Mouse (Mus musculus) testis, adult 2 months (tissue): ENCODE data around the gene Clec3a. TPM values are rescaled to one million over a fixed set of nuclear protein-coding genes. Genes with fewer than 3 reads are reported as not detected.

Experiments
- H3K27ac ChIP-seq: fragments of 200-500 bp; 2 replicates; pipeline ENCODE4 v1.5.1; 2012; ENCODE audit warnings: low read depth, low read length; ENCODE audit not compliant: control insufficient read depth, insufficient read depth
- H3K27me3 ChIP-seq: fragments of 200-500 bp; 2 replicates; pipeline ENCODE4 v1.6.1; 2012; ENCODE audit warnings: mild to moderate bottlenecking, low read length, moderate library complexity; ENCODE audit not compliant: control insufficient read depth, insufficient read depth
- H3K36me3 ChIP-seq: fragments of 200-500 bp; 2 replicates; pipeline ENCODE4 v1.6.1; 2012; ENCODE audit warnings: mild to moderate bottlenecking, low read length; ENCODE audit not compliant: control insufficient read depth, insufficient read depth
- H3K4me1 ChIP-seq: fragments of 200-500 bp; 2 replicates; pipeline ENCODE4 v1.6.1; 2012; ENCODE audit warnings: low read length; ENCODE audit not compliant: control insufficient read depth, insufficient read depth
- H3K4me3 ChIP-seq: fragments of 200-500 bp; 2 replicates; pipeline ENCODE4 v1.5.1; 2012; ENCODE audit warnings: low read depth, mild to moderate bottlenecking, low read length, moderate library complexity, mixed read lengths; ENCODE audit not compliant: control insufficient read depth
- CTCF ChIP-seq: fragments of 200-500 bp; IDR thresholded peaks from 2 replicates; pipeline ENCODE4 v1.5.1; 2012; ENCODE audit warnings: low read depth, mild to moderate bottlenecking, inconsistent platforms, low read length, moderate library complexity; ENCODE audit not compliant: control insufficient read depth, insufficient read depth, insufficient replicate concordance
- POLR2A ChIP-seq: fragments of 200-500 bp; IDR thresholded peaks from 2 replicates; pipeline ENCODE4 v1.6.1; 2012; ENCODE audit warnings: low read depth, mild to moderate bottlenecking, inconsistent platforms, low read length, moderate library complexity; ENCODE audit not compliant: control insufficient read depth
- polyA plus RNA-seq: library from polyadenylated mRNA; depleted of rRNA; stranded (reverse); fragments of >200 nt; gene quantifications from 2 replicates; pipeline ENCODE4 v1.2.3, GENCODE M21; 2012

Gene Clec3a
- polyA plus RNA-seq, 1 experiment: not detected

GRCm38 (mm10) chr8:114440205-114440589 lies 22.3 kb downstream of the Clec3a start:
- TF ChIP-seq CTCF: no peak; the same call in 1 of the 2 replicates
- no peaks in the 10 kb centered on the region for H3K27me3 ChIP-seq
- H3K4me3 ChIP-seq: peak overlapping the region; percentile 94
- H3K4me1 ChIP-seq: peaks cover 11% of the 10 kb centered on the region
- no peaks in the 10 kb centered on the region for H3K36me3 ChIP-seq
- no peak overlapping the region for H3K27ac ChIP-seq

GRCm38 (mm10) chr8:114441616-114442015 lies 23.7 kb downstream of the Clec3a start:
- no peaks in the 10 kb centered on the region for H3K36me3 ChIP-seq
- H3K4me1 ChIP-seq: peaks cover 5% of the 10 kb centered on the region
- H3K27me3 ChIP-seq: no peaks in the 10 kb centered on the region
- H3K4me3 ChIP-seq: no peak overlapping the region
- no peak overlapping the region for H3K27ac ChIP-seq
- TF ChIP-seq POLR2A: no peak
- TF ChIP-seq CTCF: peak; percentile 25

DNA sequence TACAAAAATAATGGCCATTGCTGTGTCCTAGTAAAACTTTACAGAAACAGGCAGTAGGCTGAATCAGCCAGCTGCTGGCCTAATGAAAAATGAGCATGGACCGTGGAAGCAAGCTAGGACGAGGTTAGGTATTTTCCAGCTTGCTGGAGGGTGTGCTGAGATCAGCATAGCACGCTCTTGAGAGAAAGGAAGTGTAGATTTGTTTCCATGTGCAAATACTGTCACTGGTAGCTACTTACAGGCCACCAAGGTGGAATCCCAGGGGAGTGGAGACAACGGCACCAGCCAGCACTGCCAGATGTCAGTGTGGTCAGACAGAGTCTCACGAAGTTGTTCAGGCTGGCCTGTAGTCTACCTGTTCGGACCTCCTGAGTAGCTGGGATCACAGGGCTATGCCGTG lies 29.0 kb downstream of the Clec3a start:
- TF ChIP-seq POLR2A (no peak), CTCF (no peak)

DNA sequence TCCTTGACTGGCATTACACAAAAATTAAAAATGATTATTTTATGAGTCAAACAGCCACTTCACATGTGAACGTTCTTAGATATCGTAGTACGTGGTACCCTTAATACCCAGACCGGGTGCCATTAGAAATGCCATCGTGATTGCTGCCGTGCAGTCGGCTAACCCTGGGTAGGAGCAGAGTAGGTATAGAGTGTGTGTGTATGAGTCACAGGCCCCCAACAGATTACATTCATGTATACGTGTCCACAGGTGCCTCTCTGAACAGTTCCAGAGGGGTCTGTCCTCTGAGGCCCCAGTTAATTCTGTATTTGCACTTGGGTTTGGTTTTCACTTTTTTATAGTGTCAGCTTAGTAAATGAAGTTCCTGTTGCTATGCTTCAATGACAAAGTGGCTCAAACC lies 34.4 kb downstream of the Clec3a start:
- no peak overlapping the region for H3K4me3 ChIP-seq
- no peaks in the 10 kb centered on the region for H3K4me1 ChIP-seq
- H3K27ac ChIP-seq: no peak overlapping the region; the same call in 1 of the 2 replicates
- H3K27me3 ChIP-seq: no peaks in the 10 kb centered on the region
- H3K36me3 ChIP-seq: no peaks in the 10 kb centered on the region; the same call in 1 of the 2 replicates
- no peak for TF ChIP-seq CTCF
- TF ChIP-seq POLR2A: no peak

More for the DNA sequence above, 29.0 kb downstream of the Clec3a start:
- no peaks in the 10 kb centered on the region for H3K4me1 ChIP-seq
- H3K36me3 ChIP-seq: no peaks in the 10 kb centered on the region; the same call in 1 of the 2 replicates
- H3K4me3 ChIP-seq: no peak overlapping the region
- no peak overlapping the region for H3K27ac ChIP-seq
- H3K27me3 ChIP-seq: no peaks in the 10 kb centered on the region

- H3K4me3 ChIP-seq: no peak overlapping the region
- H3K27ac ChIP-seq: no peak overlapping the region
- H3K36me3 ChIP-seq: no peaks in the 10 kb centered on the region; the same call in 1 of the 2 replicates
- H3K27me3 ChIP-seq: no peaks in the 10 kb centered on the region
- no peaks in the 10 kb centered on the region for H3K4me1 ChIP-seq
- peak; percentile 23; the same call in 1 of the 2 replicates for TF ChIP-seq CTCF
- TF ChIP-seq POLR2A: no peak
Observed at GRCm38 (mm10) chr8:114452781-114453221, 34.9 kb downstream of the Clec3a start.

DNA sequence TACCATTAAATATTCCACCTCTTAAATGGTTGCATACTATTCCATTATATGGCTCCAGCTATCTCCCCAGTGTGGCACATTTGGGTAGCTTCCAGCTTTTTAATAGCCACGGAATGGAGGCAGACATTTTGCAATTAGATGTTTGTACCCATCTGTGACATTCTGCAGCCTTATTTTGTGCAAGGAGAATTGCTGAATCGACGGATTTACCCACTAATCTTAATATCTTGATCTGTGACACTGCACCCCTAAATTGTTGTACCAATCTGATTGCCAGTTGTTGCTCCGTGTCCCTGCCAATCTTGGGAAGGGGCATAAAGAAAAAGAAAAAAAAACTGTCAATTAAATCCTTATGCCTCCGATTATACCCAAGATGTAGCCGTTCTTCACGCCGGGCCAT lies 37.4 kb downstream of the Clec3a start:
- Histone ChIP-seq H3K36me3 (no peaks in the 10 kb centered on the region; the same call in 1 of the 2 replicates), H3K27me3 (no peaks in the 10 kb centered on the region), H3K4me1 (no peaks in the 10 kb centered on the region), H3K4me3 (no peak overlapping the region), H3K27ac (no peak overlapping the region)
- TF ChIP-seq CTCF (no peak), POLR2A (no peak)

DNA sequence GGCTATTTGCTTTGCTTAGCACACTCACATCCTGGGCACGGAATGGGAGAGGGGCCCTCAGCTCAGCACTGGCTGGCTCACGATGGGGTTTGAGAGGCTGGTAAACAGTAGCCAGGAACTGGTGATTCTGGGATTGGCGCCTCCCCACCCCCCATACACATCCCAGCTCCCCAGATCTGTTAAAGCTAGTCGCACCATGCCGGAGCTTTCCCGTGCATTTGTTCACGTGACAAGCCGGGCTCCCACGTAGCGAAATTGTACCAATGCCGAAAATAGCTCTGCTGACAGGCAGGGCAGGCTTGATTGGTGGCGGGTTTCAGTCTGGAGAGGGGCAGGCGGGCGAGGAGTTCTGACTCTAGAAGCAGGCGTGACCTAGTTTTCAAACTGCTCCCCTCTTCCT lies 38.1 kb downstream of the Clec3a start:
- TF ChIP-seq POLR2A (no peak), CTCF (no peak)
- Histone ChIP-seq H3K4me1 (no peaks in the 10 kb centered on the region), H3K36me3 (no peaks in the 10 kb centered on the region; the same call in 1 of the 2 replicates), H3K27ac (no peak overlapping the region), H3K4me3 (no peak overlapping the region), H3K27me3 (no peaks in the 10 kb centered on the region)
